Mouse (Mus musculus) T-helper 2 cell (primary cell): ENCODE measurements around the gene Tnpo1.
"Not testable (repeated sequence)": the region's sequence is repeated elsewhere in the genome, so short reads cannot be mapped to it uniquely, and the experiment has no call there.

Source experiments
- in situ Hi-C: fragments of 300-600 bp; cut with MboI, MseI; formaldehyde crosslinking; loops from one replicate; pipeline ENCODE4 v1.15.1; 2025; ENCODE audit warnings: high pct_unique_total_duplicates

Tnpo1 gene

DNA sequence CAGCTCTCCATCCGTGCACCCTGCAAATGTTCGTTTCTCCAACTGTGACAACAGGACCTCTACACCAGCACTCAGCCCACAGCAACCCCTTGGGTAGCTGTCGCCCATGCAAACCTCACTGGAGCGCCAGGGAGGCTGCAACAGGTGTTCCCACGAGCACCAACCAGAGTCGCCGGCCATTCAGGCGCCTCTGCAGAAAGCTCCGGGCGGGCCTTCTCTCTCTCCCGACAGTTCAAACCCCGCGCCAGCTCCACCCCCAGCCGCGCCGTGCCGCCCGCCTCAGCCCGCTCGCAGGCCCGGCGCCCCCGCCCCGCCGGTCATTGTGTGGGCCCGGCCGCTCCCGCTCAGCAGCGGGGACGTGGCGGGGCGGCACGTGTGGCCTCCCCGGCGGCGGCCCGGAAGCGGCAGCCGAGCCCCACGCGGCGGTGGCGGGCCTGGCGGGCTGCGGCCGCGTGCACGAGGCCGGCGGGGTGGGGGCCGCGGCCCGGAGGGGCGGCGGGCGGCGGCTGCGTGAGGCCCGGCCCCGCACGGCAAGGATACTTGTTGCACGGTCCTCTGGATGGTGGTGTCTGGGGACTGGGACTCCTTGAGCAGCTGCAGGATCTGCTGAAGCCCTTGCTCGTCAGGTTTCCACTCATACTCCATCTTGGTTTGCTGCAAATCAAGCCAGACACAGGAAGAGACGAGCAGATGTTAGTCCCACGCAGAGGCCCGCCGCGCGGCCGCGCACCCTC, 35.9 kb downstream of the Tnpo1 start:
- in situ Hi-C loops: no loop called here

DNA sequence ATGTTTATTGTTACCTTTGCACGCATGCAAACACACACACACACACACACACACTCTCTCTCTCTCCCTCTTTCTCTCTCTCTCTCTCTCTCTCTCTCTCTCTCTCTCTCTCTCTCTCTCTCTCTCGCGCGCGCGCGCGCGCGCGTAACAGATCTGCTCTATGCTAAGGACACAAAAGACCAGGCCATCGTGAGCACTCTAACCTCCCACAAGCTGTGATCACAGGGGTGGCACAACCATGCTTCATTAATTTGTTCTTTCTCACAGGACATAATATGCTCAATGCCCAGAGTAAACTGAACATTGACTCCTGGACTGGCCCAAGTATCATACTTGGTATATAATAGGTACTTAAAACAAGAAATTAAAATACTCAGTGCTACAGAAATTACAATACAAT, 37.0 kb downstream of the Tnpo1 start:
- in situ Hi-C loops: loop anchor here (10.0 kb wide), 2 partner anchors 236 to 1756 kb away; no protein-coding TSS in a partner anchor

DNA sequence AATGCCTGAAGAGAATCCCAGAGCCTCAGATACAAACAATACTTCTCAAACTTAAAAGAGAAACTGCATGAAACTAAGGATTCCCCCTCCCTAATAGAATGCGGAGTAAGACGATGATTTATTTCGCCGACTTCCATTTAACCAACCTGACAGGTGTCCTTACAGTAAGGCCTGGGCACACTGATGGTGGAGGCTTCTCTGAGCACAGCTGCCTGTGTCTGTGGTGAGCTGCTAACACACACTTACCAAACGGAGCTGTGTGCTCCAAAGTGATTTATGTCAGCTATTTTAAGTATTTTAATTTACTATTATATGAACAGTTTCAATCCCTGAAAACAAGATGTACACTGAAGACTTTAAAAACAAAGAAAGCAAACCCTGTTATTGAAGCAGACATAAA, 42.4 kb downstream of the Tnpo1 start:
- in situ Hi-C loops: loop anchor here (10.0 kb wide), 2 partner anchors 241 to 1761 kb away; no protein-coding TSS in a partner anchor

DNA sequence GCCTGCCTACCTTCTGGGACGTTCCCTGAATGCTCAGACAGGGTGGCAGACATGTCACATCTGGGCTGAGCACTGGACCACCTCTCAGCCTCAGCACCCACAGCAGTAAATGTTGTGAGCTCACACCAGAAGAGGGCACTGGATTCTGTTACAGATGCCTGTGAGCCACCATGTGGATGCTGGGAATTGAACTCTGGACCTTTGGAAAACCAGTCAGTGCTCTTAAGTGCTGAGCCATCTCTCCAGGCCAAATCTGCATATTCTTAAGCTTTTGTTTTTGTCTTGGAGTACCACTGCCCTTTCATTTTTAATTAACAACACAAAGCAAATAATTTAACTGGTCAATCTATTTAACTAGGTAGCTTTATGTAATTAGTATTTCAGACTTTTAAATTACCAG, 44.2 kb downstream of the Tnpo1 start:
- in situ Hi-C loops: loop anchor here (10.0 kb wide), 2 partner anchors 243 to 1763 kb away; no protein-coding TSS in a partner anchor

- in situ Hi-C loops: loop anchor here (10.0 kb wide), 2 partner anchors 244 to 1764 kb away; no protein-coding TSS in a partner anchor
Measured at GRCm38 (mm10) chr13:98880336-98880735, 45.8 kb downstream of the Tnpo1 start.

DNA sequence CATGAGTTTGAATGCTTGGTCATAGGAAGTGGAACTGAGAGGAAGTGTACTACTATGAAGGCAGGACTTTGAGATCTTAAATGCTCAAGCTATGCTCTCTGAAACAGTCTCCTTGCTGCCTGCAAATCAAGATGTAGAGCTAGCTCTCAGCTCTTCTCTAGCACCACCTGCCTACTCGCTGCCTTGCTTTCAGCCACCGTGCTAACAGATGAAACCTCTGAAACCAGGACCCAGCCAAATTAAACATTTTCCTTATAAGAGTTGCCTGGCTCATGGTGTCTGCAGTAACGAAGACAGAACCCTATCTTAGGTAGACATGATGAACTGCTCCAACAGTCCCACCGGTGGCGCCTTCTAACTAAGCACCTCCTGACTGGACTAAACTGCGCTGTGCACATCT, 46.8 kb downstream of the Tnpo1 start:
- in situ Hi-C loops: no loop called here

DNA sequence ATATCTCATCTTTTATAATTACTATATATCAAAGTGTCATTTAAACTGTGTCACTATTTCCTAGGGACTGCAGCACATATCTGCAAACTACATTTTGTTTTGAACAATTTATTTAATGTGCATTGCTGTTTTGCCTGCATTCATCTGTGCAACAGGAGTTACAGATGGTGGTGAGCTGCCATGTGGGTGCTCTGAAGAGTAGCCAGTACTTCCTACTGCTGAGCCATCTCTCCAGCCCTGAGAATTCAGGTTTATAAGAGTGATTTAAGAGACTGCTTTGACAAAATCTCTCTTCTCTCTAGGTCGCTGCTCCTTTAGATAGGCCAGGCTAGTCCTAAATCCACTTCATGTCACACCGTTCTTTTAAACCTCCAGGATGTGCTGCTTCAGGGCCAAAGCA, 49.0 kb downstream of the Tnpo1 start:
- in situ Hi-C loops: no loop called here

- in situ Hi-C loops: loop anchor here (25.0 kb wide), 4 partner anchors 463 to 1938 kb away; partner anchors contain the start of genes Mrps27 and Ptcd2
Measured at GRCm38 (mm10) chr13:98874727-98875126, 51.5 kb downstream of the Tnpo1 start.

DNA sequence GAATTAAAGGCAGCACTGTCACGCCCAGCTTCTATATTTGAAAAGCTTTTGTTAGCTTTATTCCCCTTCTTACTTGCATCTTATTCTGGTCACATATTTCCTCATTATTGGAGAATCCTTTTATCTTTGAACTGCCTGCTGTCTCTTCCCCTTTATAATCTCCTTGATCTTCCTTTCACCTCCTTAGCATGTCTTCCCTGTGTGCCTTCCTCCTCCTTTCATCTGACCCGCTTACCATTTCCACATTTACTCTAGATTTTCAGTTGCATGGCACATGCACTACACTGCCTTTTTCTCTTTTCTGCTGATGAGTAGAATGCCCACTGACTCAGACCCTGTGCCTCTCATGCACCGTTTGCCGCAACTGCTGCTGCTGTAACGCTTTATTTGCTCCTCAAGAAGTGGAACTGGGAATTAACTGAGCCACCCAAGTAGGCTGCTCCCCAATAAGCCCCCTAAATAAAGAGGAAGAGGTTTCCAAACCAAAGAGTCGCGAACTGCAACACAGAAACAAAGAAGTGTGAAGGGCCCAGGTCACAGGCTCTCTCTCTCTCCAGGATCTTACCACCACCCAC, 53.8 kb downstream of the Tnpo1 start:
- in situ Hi-C loops: loop anchor here (25.0 kb wide), 4 partner anchors 465 to 1940 kb away; partner anchors contain the start of genes Mrps27 and Ptcd2

DNA sequence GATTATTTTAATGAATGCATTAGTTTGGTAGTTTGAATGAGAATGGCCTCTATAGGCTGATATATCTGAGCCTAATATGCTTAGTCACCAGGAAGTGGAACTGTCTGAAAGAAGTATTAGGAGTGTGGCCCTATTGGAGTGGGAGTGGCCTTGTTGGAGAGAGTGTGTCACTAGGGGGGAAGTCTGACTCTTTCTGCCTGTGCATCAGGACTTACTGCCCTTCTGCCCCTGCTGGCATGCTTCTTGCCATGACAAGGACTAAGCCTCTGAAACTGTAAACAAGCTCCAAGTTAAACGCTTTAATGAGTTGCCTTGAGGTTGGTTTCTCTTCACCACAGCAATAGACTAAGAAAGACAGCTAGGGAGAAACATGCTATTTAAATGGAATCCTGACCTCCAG, 54.9 kb downstream of the Tnpo1 start:
- in situ Hi-C loops: loop anchor here (25.0 kb wide), 4 partner anchors 466 to 1941 kb away; partner anchors contain the start of genes Mrps27 and Ptcd2

- in situ Hi-C loops: loop anchor here (25.0 kb wide), 4 partner anchors 469 to 1944 kb away; partner anchors contain the start of genes Mrps27 and Ptcd2
Measured at GRCm38 (mm10) chr13:98868236-98868923, 57.8 kb downstream of the Tnpo1 start.

GRCm38 (mm10) chr13:98867810-98868209, 58.4 kb downstream of the Tnpo1 start:
- in situ Hi-C loops: loop anchor here (25.0 kb wide), 4 partner anchors 469 to 1944 kb away; partner anchors contain the start of genes Mrps27 and Ptcd2

DNA sequence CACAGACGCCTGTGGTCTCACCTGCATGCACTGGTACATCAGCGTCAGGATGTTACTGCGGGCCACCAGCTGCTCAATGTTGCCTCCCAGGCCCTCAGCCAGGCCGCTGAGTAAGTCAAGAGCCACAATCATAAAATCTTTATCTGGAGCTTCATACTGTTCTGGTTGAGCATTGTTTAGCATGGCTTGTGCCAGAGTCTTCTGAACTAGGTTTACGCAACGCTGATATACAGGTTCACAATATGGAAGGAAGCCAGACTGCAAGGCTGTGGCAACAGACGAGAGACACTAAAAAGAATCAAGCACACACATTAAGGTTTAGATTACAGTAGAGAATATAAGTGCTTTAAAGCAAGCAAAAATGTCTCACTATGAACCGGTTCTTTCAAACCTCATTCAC, 70.9 kb downstream of the Tnpo1 start:
- in situ Hi-C loops: loop anchor here (25.0 kb wide), 4 partner anchors 482 to 1957 kb away; partner anchors contain the start of genes Mrps27 and Ptcd2

DNA sequence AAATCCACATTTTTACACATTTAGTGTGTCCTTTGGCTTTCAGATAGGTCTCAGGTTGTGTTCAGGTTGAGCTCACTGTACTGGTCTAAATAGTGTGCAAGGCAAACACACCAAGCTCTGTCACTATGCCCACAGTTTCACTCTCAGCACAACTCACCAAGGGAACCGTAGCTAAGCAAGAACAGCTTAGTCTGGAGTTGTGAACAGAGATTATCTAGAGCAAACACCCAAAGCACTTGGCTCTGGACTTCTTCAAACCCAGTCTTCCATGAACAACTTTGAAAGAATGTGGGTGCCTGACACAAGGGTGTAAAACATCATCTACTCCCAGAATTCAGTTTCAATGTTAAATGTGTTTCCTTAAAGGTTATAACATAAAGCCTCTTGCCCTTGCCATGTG, 80.4 kb downstream of the Tnpo1 start:
- in situ Hi-C loops: no loop called here

- in situ Hi-C loops: no loop called here
Measured at GRCm38 (mm10) chr13:98836423-98837088, 89.6 kb downstream of the Tnpo1 start.

DNA sequence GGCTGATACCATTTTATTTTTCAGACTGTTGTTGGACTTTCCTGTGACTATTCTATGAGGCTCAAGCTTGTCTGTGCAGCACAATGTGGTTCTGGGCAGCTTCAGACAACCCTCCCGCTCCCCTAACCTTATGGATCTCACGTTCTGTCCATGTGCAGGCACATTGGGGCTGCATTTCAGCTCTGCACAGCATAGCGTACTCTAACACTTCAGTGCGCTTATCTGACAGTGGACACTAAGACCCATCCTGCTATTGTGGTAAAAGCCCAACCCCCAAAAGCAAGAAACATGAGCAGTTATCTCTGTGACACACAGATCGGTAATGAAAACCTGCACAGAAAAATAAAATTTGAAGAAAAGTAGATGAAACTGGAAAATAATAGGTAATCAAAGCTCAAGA, 90.4 kb downstream of the Tnpo1 start:
- in situ Hi-C loops: no loop called here

DNA sequence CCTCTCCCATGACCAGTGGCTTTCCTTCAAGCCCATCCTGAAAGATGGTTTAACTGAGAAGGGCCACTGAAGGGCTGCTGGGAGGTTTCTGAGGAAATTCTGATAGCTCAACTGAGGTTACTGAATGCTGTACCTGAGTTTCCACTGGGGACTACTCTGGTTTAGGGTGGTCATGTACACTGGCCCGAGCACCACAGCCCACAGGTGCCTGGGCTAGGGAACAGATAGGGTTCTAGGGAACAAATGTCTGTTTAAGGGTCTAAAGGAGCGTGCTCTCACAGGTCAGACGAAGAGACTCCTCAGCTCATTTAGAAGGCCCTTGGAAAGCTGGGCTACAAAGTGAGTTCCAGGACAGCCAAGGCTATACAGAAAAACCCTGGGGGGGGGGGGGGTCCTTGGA, 91.5 kb downstream of the Tnpo1 start:
- in situ Hi-C loops: no loop called here

- in situ Hi-C loops: no loop called here
Measured at GRCm38 (mm10) chr13:98834199-98834598, 92.0 kb downstream of the Tnpo1 start.

GRCm38 (mm10) chr13:98832451-98833450, 93.4 kb downstream of the Tnpo1 start:
- in situ Hi-C loops: no loop called here

DNA sequence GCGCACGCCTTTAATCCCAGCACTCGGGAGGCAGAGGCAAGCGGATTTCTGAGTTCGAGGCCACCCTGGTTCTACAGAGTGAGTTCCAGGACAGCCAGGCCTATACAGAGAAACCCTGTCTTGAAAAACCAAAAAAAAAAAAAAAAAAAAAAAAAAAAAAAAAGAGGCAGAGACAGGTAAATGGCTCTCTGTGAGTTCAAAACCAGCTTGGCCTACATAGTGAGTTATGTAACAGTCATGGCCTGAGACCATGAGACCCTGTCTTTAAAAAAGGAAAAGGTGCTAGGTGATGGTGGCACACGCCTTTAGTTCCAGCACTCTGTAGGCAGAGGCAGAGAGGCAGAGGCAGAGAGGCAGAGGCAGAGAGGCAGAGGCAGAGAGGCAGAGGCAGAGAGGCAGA, 97.2 kb downstream of the Tnpo1 start:
- in situ Hi-C loops: not testable (repeated sequence)
